Mouse (Mus musculus): ENCODE data around the gene Mast3. TPM values are rescaled to one million over a fixed set of nuclear protein-coding genes. Genes with fewer than 3 reads are reported as not detected.

Gene Mast3
- polyA plus RNA-seq, 1 experiment, result 45.2 TPM

GRCm38 (mm10) chr8:70843941-70844340 lies 39.1 kb upstream of the Mast3 start:
- DNase-seq (ENCODE audit: low read depth), result no peak
- TF ChIP-seq CTCF (IDR thresholded peaks at IDR 0.05; ENCODE audit: borderline replicate concordance, extremely low read depth, insufficient read depth, insufficient read length), result no peak
- no peak for TF ChIP-seq POLR2A (IDR thresholded peaks at IDR 0.05; ENCODE audit: borderline replicate concordance, extremely low read depth, insufficient read depth, insufficient read length, poor library complexity, severe bottlenecking)

- no peak for TF ChIP-seq POLR2A (IDR thresholded peaks at IDR 0.05; ENCODE audit: borderline replicate concordance, extremely low read depth, insufficient read depth, insufficient read length, poor library complexity, severe bottlenecking)
- no peak for TF ChIP-seq CTCF (IDR thresholded peaks at IDR 0.05; ENCODE audit: borderline replicate concordance, extremely low read depth, insufficient read depth, insufficient read length)
- DNase-seq (ENCODE audit: low read depth), result no peak
Measured at GRCm38 (mm10) chr8:70843214-70843773, 38.4 kb upstream of the Mast3 start.

DNA sequence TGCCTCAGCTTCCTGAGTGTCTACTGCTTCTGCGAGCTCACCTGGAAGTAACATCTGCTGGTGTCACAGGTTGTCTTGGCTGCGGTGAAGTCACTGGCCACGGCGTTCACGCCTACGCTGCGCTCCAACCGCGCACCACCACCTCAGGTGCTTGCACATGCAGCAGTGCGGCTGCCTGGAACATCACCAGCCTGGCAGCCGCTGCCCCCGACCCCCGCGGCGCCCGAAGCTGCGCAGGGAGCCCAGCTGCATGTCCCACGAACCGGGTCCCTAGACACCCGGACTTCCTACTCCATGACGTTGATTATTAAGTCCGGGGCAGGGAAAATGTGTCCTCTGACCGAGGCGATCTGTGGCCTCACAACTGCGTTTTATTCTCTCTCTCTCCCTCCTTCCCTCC lies 37.6 kb upstream of the Mast3 start:
- DNase-seq (ENCODE audit: low read depth), result no peak
- TF ChIP-seq POLR2A (IDR thresholded peaks at IDR 0.05; ENCODE audit: borderline replicate concordance, extremely low read depth, insufficient read depth, insufficient read length, poor library complexity, severe bottlenecking), result no peak
- TF ChIP-seq CTCF (IDR thresholded peaks at IDR 0.05; ENCODE audit: borderline replicate concordance, extremely low read depth, insufficient read depth, insufficient read length), result no peak

- peak; percentile 87 for DNase-seq (ENCODE audit: low read depth)
- TF ChIP-seq CTCF (IDR thresholded peaks at IDR 0.05; ENCODE audit: borderline replicate concordance, extremely low read depth, insufficient read depth, insufficient read length) (peak; percentile 96), POLR2A (IDR thresholded peaks at IDR 0.05; ENCODE audit: borderline replicate concordance, extremely low read depth, insufficient read depth, insufficient read length, poor library complexity, severe bottlenecking) (no peak)
Measured at GRCm38 (mm10) chr8:70841147-70842072, 36.6 kb upstream of the Mast3 start.

DNA sequence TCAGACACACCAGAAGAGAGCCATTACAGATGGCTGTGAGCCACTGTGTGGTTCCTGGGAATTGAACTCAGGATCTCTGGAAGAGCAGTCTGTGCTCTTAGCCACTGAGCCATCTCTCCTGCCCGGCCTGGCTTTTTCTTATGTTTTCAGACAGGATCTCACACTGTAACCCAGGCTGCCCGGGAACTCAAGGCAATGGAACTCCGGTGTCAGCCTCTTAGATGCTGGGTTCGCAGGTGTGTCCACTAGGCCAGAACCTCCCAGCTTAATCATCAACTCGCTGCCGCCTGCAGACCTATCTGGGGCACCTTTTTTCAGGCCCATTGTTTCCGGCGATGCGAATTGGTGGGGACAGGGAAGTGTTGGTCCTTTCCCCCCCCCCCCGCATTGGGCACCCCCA lies 35.7 kb upstream of the Mast3 start:
- no peak for DNase-seq (ENCODE audit: low read depth)

DNA sequence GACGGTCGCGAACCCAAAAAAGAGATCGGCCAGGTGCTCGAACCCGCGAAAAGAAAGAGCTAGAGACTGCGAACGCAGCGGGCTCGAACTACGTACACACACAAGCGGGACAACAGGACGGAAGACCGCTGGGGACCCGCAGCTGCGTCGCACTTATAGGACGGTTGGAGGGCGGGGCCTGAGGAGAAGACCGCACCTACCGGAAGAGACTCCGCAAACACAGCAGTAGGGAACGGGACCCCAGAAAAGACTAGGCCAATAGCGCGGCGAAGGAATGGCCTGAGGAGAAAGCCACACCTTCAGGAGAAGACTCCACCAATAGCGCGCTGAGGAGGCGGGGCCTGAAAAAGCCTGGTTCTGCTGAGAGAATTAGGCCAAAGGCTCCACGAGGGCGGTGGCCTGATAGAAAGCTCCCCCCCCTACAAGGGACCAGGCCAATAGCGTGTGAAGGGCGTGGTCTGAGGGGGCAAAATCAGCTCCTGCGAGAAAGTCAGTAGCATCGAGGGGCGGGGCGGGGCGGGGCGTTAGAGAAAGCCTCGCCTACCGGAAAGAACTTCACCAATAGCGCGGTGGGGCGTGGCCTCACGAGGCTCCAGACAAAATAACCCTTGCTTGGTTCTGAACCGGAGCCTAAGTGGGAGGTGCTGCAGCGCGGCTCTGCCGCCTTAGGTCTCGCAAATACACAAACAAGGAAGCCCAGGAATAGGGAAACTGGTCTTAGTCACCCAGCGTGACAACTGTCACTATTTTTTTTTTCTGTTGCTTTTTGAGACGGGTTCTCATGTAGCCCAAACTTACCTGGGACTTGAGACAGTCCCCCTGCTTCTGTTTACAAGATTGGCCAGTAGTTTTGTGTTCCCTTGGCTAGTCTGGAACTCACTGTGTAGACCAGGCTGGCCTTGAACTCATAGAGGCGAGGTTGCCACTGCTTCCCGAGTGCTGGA lies 34.8 kb upstream of the Mast3 start, which contains the start of gene Arrdc2:
Gene Arrdc2, minus strand, starts transcription at position 313 of the 944 bp plus-strand sequence.
- DNase-seq (ENCODE audit: low read depth), result peak; percentile 100
- peak; percentile 63; the same call in 1 of the 2 replicates for TF ChIP-seq POLR2A (IDR thresholded peaks at IDR 0.05; ENCODE audit: borderline replicate concordance, extremely low read depth, insufficient read depth, insufficient read length, poor library complexity, severe bottlenecking)
- no peak for TF ChIP-seq CTCF (IDR thresholded peaks at IDR 0.05; ENCODE audit: borderline replicate concordance, extremely low read depth, insufficient read depth, insufficient read length)

More for the DNA sequence above, 35.7 kb upstream of the Mast3 start:
- TF ChIP-seq POLR2A (IDR thresholded peaks at IDR 0.05; ENCODE audit: borderline replicate concordance, extremely low read depth, insufficient read depth, insufficient read length, poor library complexity, severe bottlenecking), result no peak
- no peak for TF ChIP-seq CTCF (IDR thresholded peaks at IDR 0.05; ENCODE audit: borderline replicate concordance, extremely low read depth, insufficient read depth, insufficient read length)

DNA sequence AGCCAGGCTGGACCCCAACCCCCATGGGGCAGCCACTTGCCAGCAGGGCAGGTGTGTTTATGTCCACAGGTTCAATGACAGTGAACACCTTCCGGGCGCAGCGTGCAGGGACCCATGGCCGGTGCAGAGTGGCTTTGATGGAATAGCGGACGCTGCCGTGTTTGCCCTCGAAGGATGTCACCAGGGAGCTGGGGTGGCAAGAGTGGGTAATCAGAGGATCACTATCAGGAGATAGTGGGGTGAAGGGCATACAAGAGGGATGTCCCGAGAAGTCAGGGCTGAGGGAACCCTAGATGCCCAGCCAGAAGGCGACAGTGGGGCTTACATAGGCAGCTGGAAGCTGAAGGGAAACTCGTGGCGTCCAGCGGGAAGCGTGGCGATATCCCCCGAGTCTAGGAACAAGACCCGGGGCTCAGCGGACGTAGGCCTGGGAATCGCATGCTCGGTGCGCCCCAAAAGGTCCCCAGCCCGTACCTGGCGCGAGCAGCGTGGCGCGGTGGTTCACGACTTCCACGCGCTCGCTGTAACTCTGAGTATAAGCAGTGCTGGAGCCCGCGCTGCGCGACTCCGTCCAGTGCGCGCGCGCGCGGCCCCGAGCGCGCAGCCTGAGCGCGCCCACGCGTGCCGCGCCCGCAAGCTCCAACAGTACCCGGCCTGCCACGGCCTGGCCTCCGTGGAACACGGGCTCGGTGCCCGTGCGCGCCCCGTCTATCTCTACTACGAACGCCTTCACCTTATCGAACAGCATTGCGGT lies 34.0 kb upstream of the Mast3 start:
- no peak for TF ChIP-seq CTCF (IDR thresholded peaks at IDR 0.05; ENCODE audit: borderline replicate concordance, extremely low read depth, insufficient read depth, insufficient read length)
- TF ChIP-seq POLR2A (IDR thresholded peaks at IDR 0.05; ENCODE audit: borderline replicate concordance, extremely low read depth, insufficient read depth, insufficient read length, poor library complexity, severe bottlenecking), result no peak
- DNase-seq (ENCODE audit: low read depth), result peak; percentile 26

GRCm38 (mm10) chr8:70836666-70837065 lies 31.8 kb upstream of the Mast3 start:
- no peak for TF ChIP-seq POLR2A (IDR thresholded peaks at IDR 0.05; ENCODE audit: borderline replicate concordance, extremely low read depth, insufficient read depth, insufficient read length, poor library complexity, severe bottlenecking)
- no peak for TF ChIP-seq CTCF (IDR thresholded peaks at IDR 0.05; ENCODE audit: borderline replicate concordance, extremely low read depth, insufficient read depth, insufficient read length)

GRCm38 (mm10) chr8:70834071-70834470 lies 29.2 kb upstream of the Mast3 start:
- TF ChIP-seq POLR2A (IDR thresholded peaks at IDR 0.05; ENCODE audit: borderline replicate concordance, extremely low read depth, insufficient read depth, insufficient read length, poor library complexity, severe bottlenecking) (no peak), CTCF (IDR thresholded peaks at IDR 0.05; ENCODE audit: borderline replicate concordance, extremely low read depth, insufficient read depth, insufficient read length) (no peak)

More at GRCm38 (mm10) chr8:70836666-70837065, 31.8 kb upstream of the Mast3 start:
- DNase-seq (ENCODE audit: low read depth), result no peak

DNA sequence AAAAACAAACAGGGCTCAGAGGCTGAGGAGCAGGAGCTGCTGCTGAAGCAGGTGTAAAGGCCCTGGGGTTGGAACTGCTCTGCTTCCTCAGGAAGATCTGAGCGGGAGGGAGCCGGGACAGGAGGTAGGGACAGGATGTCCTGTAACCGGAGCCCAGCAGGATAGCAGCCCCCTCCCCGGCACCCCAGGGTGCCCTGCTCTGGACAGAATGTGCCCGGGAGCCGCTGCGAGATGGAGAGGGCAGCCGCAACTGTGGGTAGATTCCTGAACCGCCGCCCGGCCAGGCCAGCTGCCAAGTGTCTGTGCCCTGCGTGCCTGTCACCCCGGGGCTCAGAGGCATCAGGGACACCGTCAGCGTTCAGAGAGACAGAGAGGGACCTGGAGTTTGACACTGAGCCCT lies 28.7 kb upstream of the Mast3 start:
- TF ChIP-seq POLR2A (IDR thresholded peaks at IDR 0.05; ENCODE audit: borderline replicate concordance, extremely low read depth, insufficient read depth, insufficient read length, poor library complexity, severe bottlenecking) (no peak), CTCF (IDR thresholded peaks at IDR 0.05; ENCODE audit: borderline replicate concordance, extremely low read depth, insufficient read depth, insufficient read length) (no peak)
- no peak for DNase-seq (ENCODE audit: low read depth)

More at GRCm38 (mm10) chr8:70834071-70834470, 29.2 kb upstream of the Mast3 start:
- DNase-seq (ENCODE audit: low read depth), result no peak
